Mouse (Mus musculus): ENCODE results near the gene Aurka. TPM values are rescaled to one million over a fixed set of nuclear protein-coding genes. Genes with fewer than 3 reads are reported as not detected.

The Aurka gene
- polyA plus RNA-seq, 1 experiment: 60.7 TPM

DNA sequence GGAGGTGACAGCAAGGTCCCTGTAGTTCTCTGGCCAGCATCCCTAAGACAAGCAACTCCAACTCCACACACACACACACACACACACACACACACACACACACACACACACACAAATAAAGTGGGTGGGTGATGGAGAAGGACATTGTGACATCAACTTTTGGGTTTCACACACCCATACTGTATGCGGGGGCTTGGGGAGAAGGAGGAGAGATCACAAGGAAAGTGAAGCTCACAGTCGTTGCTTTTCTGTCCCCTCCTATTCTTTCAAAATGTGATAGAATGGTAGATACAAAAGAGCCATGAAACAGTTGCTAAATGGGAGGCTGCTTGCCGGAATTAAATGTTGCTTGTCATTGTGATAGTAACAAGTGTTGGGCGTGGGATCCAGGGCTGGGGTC is 24.3 kb upstream of the Aurka start:
- TF ChIP-seq CTCF (IDR thresholded peaks at IDR 0.05; ENCODE audit: control insufficient read depth, insufficient read depth, low read length): no peak
- no peak for TF ChIP-seq POLR2A (IDR thresholded peaks at IDR 0.05; ENCODE audit: borderline replicate concordance, control insufficient read depth, low read depth, low read length)
- WGBS: 64% methylated on average over 4 of the region's 4 CpGs
- peaks cover 10% of the 10 kb centered on the region; the same call in 1 of the 2 replicates for H3K4me1 ChIP-seq (ENCODE audit: control insufficient read depth, insufficient read depth, low read length)
- H3K4me3 ChIP-seq (replicated peaks; ENCODE audit: control insufficient read depth, low read depth, low read length): no peak overlapping the region
- H3K27ac ChIP-seq (ENCODE audit: control insufficient read depth, insufficient read depth, low read depth, low read length, poor library complexity): no peak overlapping the region

DNA sequence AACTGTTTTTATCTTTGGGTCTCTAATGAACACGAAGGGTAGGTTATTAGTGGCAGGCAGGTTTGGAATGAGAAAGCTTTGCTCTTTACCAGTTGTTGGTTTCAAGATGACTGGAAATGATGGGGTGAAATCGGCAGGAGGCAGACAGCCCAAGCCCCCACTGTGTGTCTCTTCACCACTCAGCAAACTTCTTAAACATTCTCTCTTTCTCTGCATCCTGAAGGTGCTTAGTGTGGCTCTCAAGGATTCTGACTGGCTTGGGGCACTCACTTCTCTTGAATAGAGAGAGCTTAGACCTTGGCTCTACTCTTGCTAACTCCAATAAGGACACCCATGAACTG is 23.7 kb upstream of the Aurka start:
- peaks cover 6% of the 10 kb centered on the region; the same call in 1 of the 2 replicates for H3K4me1 ChIP-seq (ENCODE audit: control insufficient read depth, insufficient read depth, low read length)

DNA sequence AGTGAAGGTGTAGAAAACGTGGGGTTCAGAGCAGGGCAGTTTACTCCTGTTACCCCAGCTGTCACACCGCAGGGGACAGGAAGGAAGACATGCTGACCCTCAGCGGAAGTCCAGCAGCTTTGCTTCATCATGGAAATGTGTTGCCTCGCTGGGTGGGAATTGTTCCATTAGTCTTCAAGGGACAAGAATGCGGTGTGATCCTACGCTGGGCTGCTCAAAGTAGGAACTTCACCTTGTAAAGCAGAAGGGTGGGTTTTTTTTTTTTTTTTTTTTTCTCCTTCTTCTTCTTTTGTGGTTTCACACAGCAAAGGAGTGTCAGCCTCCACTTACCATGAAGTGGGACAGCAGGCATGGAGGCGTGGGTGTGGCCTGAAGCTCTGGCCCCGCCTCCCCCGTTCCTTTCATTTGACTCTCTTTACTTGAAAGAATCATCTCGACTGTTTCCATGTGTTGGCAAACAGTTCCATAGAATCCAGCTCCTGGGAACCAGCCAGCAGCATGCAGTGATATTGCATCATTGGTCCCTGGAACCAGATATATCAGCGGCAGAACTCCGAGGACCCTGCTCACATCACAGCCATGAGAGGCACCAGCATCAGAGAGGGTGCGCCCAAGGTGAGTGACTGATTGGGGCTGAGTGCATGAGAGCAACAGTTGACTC is 23.2 kb upstream of the Aurka start, which contains the start of gene Cass4:
TSS of gene Cass4 (plus strand) at position 404 of the 661 bp plus-strand sequence.
- Histone ChIP-seq H3K4me1 (ENCODE audit: control insufficient read depth, insufficient read depth, low read length) (peaks cover 6% of the 10 kb centered on the region; the same call in 1 of the 2 replicates), H3K27ac (ENCODE audit: control insufficient read depth, insufficient read depth, low read depth, low read length, poor library complexity) (peak within 1 kb of the TSS; percentile 52), H3K4me3 (replicated peaks; ENCODE audit: control insufficient read depth, low read depth, low read length) (peak within 1 kb of the TSS; percentile 62)
- WGBS: 10% methylated on average over 13 of the region's 13 CpGs
- TF ChIP-seq POLR2A (IDR thresholded peaks at IDR 0.05; ENCODE audit: borderline replicate concordance, control insufficient read depth, low read depth, low read length) (no peak), CTCF (IDR thresholded peaks at IDR 0.05; ENCODE audit: control insufficient read depth, insufficient read depth, low read length) (no peak)

More for the DNA sequence above, 23.7 kb upstream of the Aurka start:
- TF ChIP-seq POLR2A (IDR thresholded peaks at IDR 0.05; ENCODE audit: borderline replicate concordance, control insufficient read depth, low read depth, low read length) (no peak), CTCF (IDR thresholded peaks at IDR 0.05; ENCODE audit: control insufficient read depth, insufficient read depth, low read length) (no peak)
- 38% methylated on average over 2 of the region's 2 CpGs for WGBS
- peak overlapping the region; percentile 62 for H3K4me3 ChIP-seq (replicated peaks; ENCODE audit: control insufficient read depth, low read depth, low read length)
- peak overlapping the region; percentile 52 for H3K27ac ChIP-seq (ENCODE audit: control insufficient read depth, insufficient read depth, low read depth, low read length, poor library complexity)

DNA sequence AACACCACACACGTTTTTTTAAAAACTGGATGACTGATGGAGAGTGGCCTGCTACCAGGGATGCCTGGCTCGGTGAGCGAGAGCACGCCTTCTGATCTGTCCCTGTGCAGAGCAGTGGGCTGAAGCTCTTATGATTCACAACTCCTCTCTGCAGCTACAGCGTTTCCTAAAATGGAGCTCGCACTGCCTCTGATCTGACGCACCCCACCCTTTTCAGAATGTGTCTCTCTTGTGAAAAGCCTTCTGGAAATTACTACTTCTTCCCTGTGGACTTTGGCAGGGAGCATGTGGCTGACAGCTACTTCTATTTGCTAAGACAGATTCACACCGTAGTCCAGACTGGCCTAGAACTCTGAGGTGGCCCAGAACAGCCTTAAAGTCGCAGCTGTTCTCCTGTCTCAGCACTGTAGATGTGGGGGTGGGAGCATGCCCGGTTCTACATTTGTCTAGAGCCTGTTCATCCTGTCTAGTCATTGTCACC is 21.7 kb upstream of the Aurka start:
- 62% methylated on average over 10 of the region's 10 CpGs for WGBS
- no peak overlapping the region for H3K27ac ChIP-seq (ENCODE audit: control insufficient read depth, insufficient read depth, low read depth, low read length, poor library complexity)
- no peak overlapping the region for H3K4me3 ChIP-seq (replicated peaks; ENCODE audit: control insufficient read depth, low read depth, low read length)
- no peak for TF ChIP-seq CTCF (IDR thresholded peaks at IDR 0.05; ENCODE audit: control insufficient read depth, insufficient read depth, low read length)
- TF ChIP-seq POLR2A (IDR thresholded peaks at IDR 0.05; ENCODE audit: borderline replicate concordance, control insufficient read depth, low read depth, low read length): no peak
- peaks cover 4% of the 10 kb centered on the region; the same call in 1 of the 2 replicates for H3K4me1 ChIP-seq (ENCODE audit: control insufficient read depth, insufficient read depth, low read length)

DNA sequence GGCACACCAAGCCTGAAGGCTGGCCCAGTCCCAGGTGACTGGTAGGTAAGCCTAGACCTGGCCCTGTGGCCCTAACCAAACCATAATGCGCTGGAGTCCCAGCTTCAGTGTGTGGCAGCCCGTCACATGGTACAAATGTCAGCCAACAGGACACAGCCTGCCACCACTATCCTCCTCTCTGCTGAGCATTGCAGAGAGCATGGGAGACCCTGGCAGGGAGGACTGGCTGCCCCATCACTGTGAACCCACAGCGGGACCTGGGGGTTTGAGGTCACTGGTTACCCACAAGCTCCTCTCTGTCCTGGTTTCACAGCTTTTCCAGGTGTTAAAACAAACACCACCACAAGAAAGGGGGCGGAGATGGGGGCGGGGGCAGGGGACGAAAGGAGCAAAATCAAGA is 20.0 kb upstream of the Aurka start:
- H3K4me1 ChIP-seq (ENCODE audit: control insufficient read depth, insufficient read depth, low read length): peaks cover 3% of the 10 kb centered on the region; the same call in 1 of the 2 replicates
- H3K4me3 ChIP-seq (replicated peaks; ENCODE audit: control insufficient read depth, low read depth, low read length): no peak overlapping the region
- WGBS: 55% methylated on average over 6 of the region's 6 CpGs
- no peak for TF ChIP-seq CTCF (IDR thresholded peaks at IDR 0.05; ENCODE audit: control insufficient read depth, insufficient read depth, low read length)
- no peak for TF ChIP-seq POLR2A (IDR thresholded peaks at IDR 0.05; ENCODE audit: borderline replicate concordance, control insufficient read depth, low read depth, low read length)
- no peak overlapping the region for H3K27ac ChIP-seq (ENCODE audit: control insufficient read depth, insufficient read depth, low read depth, low read length, poor library complexity)

DNA sequence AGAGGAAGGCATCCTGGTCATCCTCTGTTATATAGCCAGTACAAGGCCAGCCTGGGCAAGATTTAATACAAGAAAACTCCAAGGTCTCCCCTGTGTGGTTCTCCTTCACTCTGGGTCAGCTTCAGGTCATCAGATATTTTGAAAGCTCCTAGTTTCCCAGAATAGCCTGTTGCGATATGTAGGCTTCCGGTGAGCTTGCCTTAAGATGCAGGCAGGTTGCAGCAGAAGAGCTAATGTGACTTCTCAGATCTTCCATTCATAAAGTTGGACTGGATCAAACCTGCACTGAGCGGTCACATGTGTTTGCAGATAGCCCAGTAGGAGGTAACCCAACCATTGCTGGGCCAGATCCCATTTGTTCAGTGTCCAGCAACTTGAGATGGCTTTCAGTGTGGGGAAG is 14.4 kb upstream of the Aurka start:
- Histone ChIP-seq H3K4me1 (ENCODE audit: control insufficient read depth, insufficient read depth, low read length) (peaks cover 10% of the 10 kb centered on the region), H3K27ac (ENCODE audit: control insufficient read depth, insufficient read depth, low read depth, low read length, poor library complexity) (peak overlapping the region; percentile 10; the same call in 1 of the 2 replicates), H3K4me3 (replicated peaks; ENCODE audit: control insufficient read depth, low read depth, low read length) (no peak overlapping the region)
- WGBS: 55% methylated on average over 3 of the region's 3 CpGs
- TF ChIP-seq POLR2A (IDR thresholded peaks at IDR 0.05; ENCODE audit: borderline replicate concordance, control insufficient read depth, low read depth, low read length) (no peak), CTCF (IDR thresholded peaks at IDR 0.05; ENCODE audit: control insufficient read depth, insufficient read depth, low read length) (no peak)

DNA sequence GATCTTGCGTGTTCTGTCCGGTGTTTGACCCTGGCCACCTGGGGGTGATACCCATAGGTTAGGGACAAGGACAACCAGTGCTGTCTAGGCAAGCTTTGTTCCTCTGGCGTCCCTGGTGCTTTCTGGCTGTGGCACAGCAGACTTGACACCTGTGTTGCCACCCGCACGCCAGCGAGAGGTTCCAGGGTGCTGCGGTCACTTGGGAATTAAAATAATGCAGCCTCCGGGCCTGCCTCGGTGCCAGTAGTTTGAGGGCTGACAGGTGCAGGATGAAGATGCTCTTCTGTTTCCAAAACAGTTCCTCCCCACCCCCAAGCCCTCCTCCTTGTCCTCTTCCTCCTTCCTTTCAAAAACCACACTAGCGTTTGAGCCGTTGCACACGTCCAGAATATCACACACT is 11.6 kb upstream of the Aurka start:
- 39% methylated on average over 12 of the region's 12 CpGs for WGBS
- Histone ChIP-seq H3K4me1 (ENCODE audit: control insufficient read depth, insufficient read depth, low read length) (peaks cover 10% of the 10 kb centered on the region), H3K27ac (ENCODE audit: control insufficient read depth, insufficient read depth, low read depth, low read length, poor library complexity) (peak overlapping the region; percentile 3; the same call in 1 of the 2 replicates), H3K4me3 (replicated peaks; ENCODE audit: control insufficient read depth, low read depth, low read length) (no peak overlapping the region)
- TF ChIP-seq POLR2A (IDR thresholded peaks at IDR 0.05; ENCODE audit: borderline replicate concordance, control insufficient read depth, low read depth, low read length) (no peak), CTCF (IDR thresholded peaks at IDR 0.05; ENCODE audit: control insufficient read depth, insufficient read depth, low read length) (no peak)

DNA sequence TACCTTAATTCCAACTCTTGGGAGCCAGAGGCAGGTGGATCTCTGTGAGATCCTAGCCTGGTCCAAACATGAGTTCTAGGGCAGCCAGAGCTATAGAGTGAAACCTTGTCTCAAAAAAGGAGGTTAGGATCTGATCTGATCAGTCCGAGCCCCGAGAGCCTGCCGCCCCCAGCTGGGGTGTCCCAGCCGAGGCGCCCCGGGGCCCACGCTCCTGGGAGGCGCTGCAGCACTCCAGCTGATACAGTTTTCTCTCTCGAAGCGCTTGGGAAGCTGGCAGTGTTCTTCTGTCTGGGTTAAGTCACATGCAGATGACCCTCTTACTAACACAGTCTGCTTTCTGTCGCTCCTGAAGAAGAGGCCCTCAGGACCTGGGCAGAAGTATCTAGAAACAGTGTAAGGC is 11.0 kb upstream of the Aurka start:
- H3K27ac ChIP-seq (ENCODE audit: control insufficient read depth, insufficient read depth, low read depth, low read length, poor library complexity): peak overlapping the region; percentile 3
- no peak overlapping the region for H3K4me3 ChIP-seq (replicated peaks; ENCODE audit: control insufficient read depth, low read depth, low read length)
- peaks cover 10% of the 10 kb centered on the region for H3K4me1 ChIP-seq (ENCODE audit: control insufficient read depth, insufficient read depth, low read length)
- WGBS: 80% methylated on average over 11 of the region's 11 CpGs
- TF ChIP-seq CTCF (IDR thresholded peaks at IDR 0.05; ENCODE audit: control insufficient read depth, insufficient read depth, low read length) (no peak), POLR2A (IDR thresholded peaks at IDR 0.05; ENCODE audit: borderline replicate concordance, control insufficient read depth, low read depth, low read length) (no peak)
